Mouse (Mus musculus): ENCODE measurements around the gene Crtam. TPM values are rescaled to one million over a fixed set of nuclear protein-coding genes. Genes with fewer than 3 reads are reported as not detected.

Gene Crtam
- total RNA-seq, 2 experiments from 2014 or later = not detected

Other genes starting within 250 kb of the Crtam start
- gene Hspa8, start 203.6 kb downstream of the Crtam start, total RNA-seq (2021) = 1,000 to 10,000 TPM; 1,183 to 1,197 TPM
- gene Bsx, start 130.5 kb downstream of the Crtam start, total RNA-seq (2021) = not detected
- not detected for gene Jhy, start 40.5 kb downstream of the Crtam start, total RNA-seq (2021)
- gene Ubash3b, start 157.1 kb upstream of the Crtam start, total RNA-seq (2021) = 1 to 10 TPM in 1 of 2 experiments, under 1 TPM in 1; 0.38 to 1.3 TPM

Data from gastrocnemius, postnatal 25 days (tissue).